Mouse (Mus musculus) thymus, adult 2 months (tissue): ENCODE measurements around the gene Llph. TPM values are rescaled to one million over a fixed set of nuclear protein-coding genes. Genes with fewer than 3 reads are reported as not detected.

ENCODE experiments used
- DNase-seq: peaks from one replicate; pipeline ENCODE4 v3.0.0; 2021
- H3K27ac ChIP-seq: fragments of 200-500 bp; 2 replicates; pipeline ENCODE4 v1.5.1; 2012; ENCODE audit warnings: low read length, control low read depth; ENCODE audit not compliant: control insufficient read depth, insufficient read depth
- H3K27me3 ChIP-seq: fragments of 200-500 bp; 2 replicates; pipeline ENCODE4 v1.6.1; 2012; ENCODE audit warnings: mild to moderate bottlenecking, low read length, moderate library complexity, mixed read lengths; ENCODE audit not compliant: control insufficient read depth, insufficient read depth
- H3K36me3 ChIP-seq: fragments of 200-500 bp; 2 replicates; pipeline ENCODE4 v1.6.1; 2012; ENCODE audit warnings: mild to moderate bottlenecking, low read length, moderate library complexity; ENCODE audit not compliant: control insufficient read depth, insufficient read depth
- H3K4me1 ChIP-seq: fragments of 200-500 bp; replicated peaks from 2 replicates; pipeline ENCODE4 v1.6.1; 2012; ENCODE audit warnings: low read length; ENCODE audit not compliant: control insufficient read depth, insufficient read depth
- H3K4me3 ChIP-seq: fragments of 200-500 bp; 2 replicates; pipeline ENCODE4 v1.5.1; 2012; ENCODE audit warnings: mild to moderate bottlenecking, low read length, control low read depth, moderate library complexity; ENCODE audit not compliant: control insufficient read depth, insufficient read depth
- CTCF ChIP-seq: fragments of 200-500 bp; IDR thresholded peaks from 2 replicates; pipeline ENCODE4 v1.5.1; 2012; ENCODE audit warnings: mild to moderate bottlenecking, control low read depth, low read length, moderate library complexity, borderline replicate concordance; ENCODE audit not compliant: control insufficient read depth, poor library complexity, insufficient read depth; ENCODE audit errors: extremely low read depth
- POLR2A ChIP-seq: fragments of 200-500 bp; IDR thresholded peaks from 2 replicates; pipeline ENCODE4 v1.6.1; 2012; ENCODE audit warnings: mild to moderate bottlenecking, low read length, control low read depth, moderate library complexity; ENCODE audit not compliant: control insufficient read depth, poor library complexity, insufficient read depth; ENCODE audit errors: extremely low read depth
- WGBS: fragments of 180-500 bp; shearing (Covaris S2); methylation state at CpG from one replicate; pipeline ENCODE4 v1.1.7; 2018; 5-methylcytosine and 5-hydroxymethylcytosine counted together
- polyA plus RNA-seq: library from polyadenylated mRNA; depleted of rRNA; stranded (reverse); fragments of >200 nt; gene quantifications from 2 replicates; pipeline ENCODE4 v1.2.3, GENCODE M21; 2012; rRNA removed

The Llph gene
- polyA plus RNA-seq, 1 experiment = 5.8 TPM

DNA sequence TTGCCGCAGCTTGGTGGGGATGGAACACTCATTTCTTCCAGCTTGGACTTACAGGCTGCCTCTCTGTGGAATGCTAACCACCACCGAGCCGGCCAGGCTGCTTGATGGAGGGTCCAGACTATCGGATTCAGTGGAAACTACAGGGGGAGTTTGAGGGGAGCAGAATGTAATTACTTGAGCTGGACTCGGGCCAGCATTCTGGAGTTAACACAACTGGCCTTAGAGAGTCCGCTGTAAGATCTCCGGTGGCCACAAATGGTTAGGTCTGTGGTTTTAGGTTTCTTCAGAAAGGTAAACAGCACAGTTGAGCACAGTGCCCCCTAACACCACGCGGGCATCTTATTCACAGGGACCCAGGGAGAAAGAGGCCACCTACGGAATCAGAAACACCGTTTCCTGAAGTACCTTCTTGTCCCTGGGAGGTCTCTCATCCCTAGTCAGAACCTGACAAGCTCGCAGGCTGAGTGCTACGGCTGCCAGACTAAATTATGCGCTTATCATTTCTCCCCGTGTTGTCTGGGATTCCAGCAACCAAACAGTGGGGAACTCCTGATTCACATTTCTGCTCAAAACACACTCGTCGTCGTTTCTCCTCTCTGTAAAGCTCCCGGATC lies 45.5 kb downstream of the Llph start:
- Histone ChIP-seq H3K4me1 (0 out of 2 replicates have a peak, but pooled peaks cover 3% of the 10 kb centered on the region), H3K4me3 (no peak overlapping the region; the same call in 1 of the 2 replicates), H3K27ac (no peak overlapping the region), H3K27me3 (no peaks in the 10 kb centered on the region), H3K36me3 (no peaks in the 10 kb centered on the region)
- TF ChIP-seq POLR2A = no peak
- no peak for TF ChIP-seq CTCF
- DNase-seq = no peak
- WGBS = 29% methylated on average over 19 of the region's 19 CpGs

- Histone ChIP-seq H3K27ac (no peak overlapping the region), H3K27me3 (no peaks in the 10 kb centered on the region), H3K36me3 (no peaks in the 10 kb centered on the region), H3K4me1 (0 out of 2 replicates have a peak, but pooled peaks cover 3% of the 10 kb centered on the region), H3K4me3 (no peak overlapping the region)
- TF ChIP-seq POLR2A (no peak), CTCF (no peak)
- WGBS = 90% methylated on average over 7 of the region's 7 CpGs
- DNase-seq = no peak
These were observed 46.5 kb downstream of the Llph start for GRCm38 (mm10) chr10:120273335-120273734.

DNA sequence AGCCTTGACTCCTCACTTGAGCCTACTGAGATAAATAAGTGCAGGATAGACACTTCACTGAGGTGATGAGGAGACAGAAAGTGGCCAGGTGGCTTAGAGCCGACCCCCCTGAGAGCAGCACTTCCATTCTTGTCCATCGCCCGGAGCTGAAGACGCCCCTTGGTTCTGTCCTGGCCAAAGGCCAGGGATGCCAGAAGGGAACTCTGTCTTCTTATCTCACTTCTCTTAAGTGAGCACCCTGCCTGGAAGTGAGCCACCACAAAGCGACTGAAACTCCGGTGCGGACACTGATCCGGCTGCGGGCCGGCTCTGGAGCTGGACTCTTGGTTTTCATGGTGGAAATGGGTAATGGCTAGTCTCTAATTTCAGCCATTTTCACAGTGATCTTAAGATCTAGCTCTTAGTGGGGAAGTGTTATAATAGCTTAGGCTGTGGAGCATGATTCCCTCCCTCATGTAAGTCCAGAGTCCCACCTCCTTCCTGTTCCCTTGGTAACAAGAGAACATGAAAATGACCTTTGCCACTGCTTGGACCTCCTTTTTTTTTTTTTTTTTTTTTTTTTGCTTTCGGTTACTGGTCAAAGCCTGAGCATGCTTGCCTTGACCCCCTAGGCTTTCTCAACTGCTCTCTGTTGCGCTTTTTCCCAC lies 52.7 kb downstream of the Llph start:
- no peak for DNase-seq
- WGBS = 95% methylated on average over 12 of the region's 12 CpGs
- no peaks in the 10 kb centered on the region for H3K27me3 ChIP-seq
- TF ChIP-seq POLR2A (no peak), CTCF (no peak)
- no peaks in the 10 kb centered on the region for H3K36me3 ChIP-seq
- H3K27ac ChIP-seq = no peak overlapping the region
- H3K4me1 ChIP-seq = no peaks in the 10 kb centered on the region
- no peak overlapping the region for H3K4me3 ChIP-seq

DNA sequence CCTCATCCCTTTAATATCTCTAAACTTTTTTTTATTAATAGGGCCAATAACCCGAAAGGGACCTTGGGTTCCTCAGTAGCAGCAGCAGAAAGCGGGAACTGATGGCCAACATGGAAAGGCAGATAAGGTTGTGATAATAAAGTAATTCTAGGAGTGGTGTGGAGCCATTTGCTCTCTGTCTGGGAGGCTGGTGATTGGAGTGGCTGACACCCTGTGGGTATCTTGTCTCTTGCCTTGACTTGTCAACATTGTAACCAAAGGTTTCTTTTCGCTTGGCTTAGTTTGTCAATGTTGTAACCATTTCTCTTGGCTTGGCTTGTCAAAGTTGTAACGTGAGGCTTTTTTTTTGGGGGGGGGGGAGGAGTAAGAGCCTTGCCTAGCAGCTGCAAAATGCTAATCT lies 53.5 kb downstream of the Llph start:
- Histone ChIP-seq H3K4me3 (no peak overlapping the region), H3K27ac (no peak overlapping the region), H3K36me3 (no peaks in the 10 kb centered on the region), H3K4me1 (no peaks in the 10 kb centered on the region), H3K27me3 (no peaks in the 10 kb centered on the region)
- no peak for DNase-seq
- WGBS = 95% methylated on average over 4 of the region's 4 CpGs
- no peak for TF ChIP-seq CTCF
- TF ChIP-seq POLR2A = no peak

DNA sequence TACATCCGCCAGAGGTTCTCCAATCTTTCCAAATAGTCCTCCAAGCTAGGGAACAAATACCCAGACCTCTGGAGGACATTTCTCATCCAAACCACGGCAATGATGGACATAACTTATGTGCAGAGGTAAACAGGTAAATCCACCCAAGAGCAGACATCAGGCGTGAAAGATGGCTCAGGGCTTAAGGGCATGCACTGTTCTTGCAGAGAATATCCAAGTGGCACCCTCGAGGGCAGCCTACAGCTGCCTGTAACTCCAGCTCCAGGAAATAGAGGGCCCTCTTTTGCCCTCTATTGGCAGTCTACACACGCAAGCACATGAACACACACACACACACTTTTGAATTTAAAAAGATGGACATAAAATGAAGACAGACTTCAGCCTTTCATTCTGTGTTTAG lies 54.8 kb downstream of the Llph start:
- Histone ChIP-seq H3K36me3 (no peaks in the 10 kb centered on the region), H3K27ac (no peak overlapping the region), H3K4me1 (no peaks in the 10 kb centered on the region), H3K27me3 (no peaks in the 10 kb centered on the region), H3K4me3 (no peak overlapping the region)
- TF ChIP-seq CTCF (no peak), POLR2A (no peak)
- no peak for DNase-seq
- whole genome bisulfite sequencing = 92% methylated on average over 5 of the region's 5 CpGs

Other genes with a start within 250 kb of the Llph start
- 26.6 and 26.7 TPM in 2 replicates for gene Helb, start 114.1 kb upstream of the Llph start, polyA plus RNA-seq
- gene Tmbim4, start 25.5 kb upstream of the Llph start, polyA plus RNA-seq = 138 and 155 TPM in 2 replicates
- 1.6 and 2.3 TPM in 2 replicates for gene Irak3, start 24.9 kb upstream of the Llph start, polyA plus RNA-seq
- gene Hmga2, start 249.4 kb downstream of the Llph start, polyA plus RNA-seq = 0.05 TPM in 1 of 2 replicates, not detected in the other